Mouse (Mus musculus) midbrain, embryonic 12.5 days (tissue): Measurements from ENCODE around the gene Fancc. TPM values are rescaled to one million over a fixed set of nuclear protein-coding genes. Genes with fewer than 3 reads are reported as not detected.

Experiments
- ATAC-seq: fragments of 200-750 bp; cut with Nextera tagmentation; 2 replicates; pipeline ENCODE4 v1.8.0; 2017; ENCODE audit warnings: low read depth, moderate TSS enrichment, moderate library complexity; ENCODE audit not compliant: low FRiP score
- H3K27ac ChIP-seq: fragments of 300-500 bp; sonication (generic); replicated peaks from 2 replicates; pipeline ENCODE4 v1.5.1; 2016; ENCODE audit warnings: mild to moderate bottlenecking
- H3K27me3 ChIP-seq: fragments of 300-500 bp; sonication (generic); 2 replicates; pipeline ENCODE4 v1.6.1; 2016; ENCODE audit warnings: mild to moderate bottlenecking
- H3K36me3 ChIP-seq: fragments of 300-500 bp; sonication (generic); 2 replicates; pipeline ENCODE4 v1.6.1; 2016
- H3K4me1 ChIP-seq: fragments of 300-500 bp; sonication (generic); 2 replicates; pipeline ENCODE4 v1.6.1; 2016
- H3K4me2 ChIP-seq: fragments of 300-500 bp; sonication (generic); replicated peaks from 2 replicates; pipeline ENCODE4 v1.6.1; 2016; ENCODE audit warnings: mild to moderate bottlenecking, moderate library complexity
- H3K4me3 ChIP-seq: fragments of 300-500 bp; sonication (generic); 2 replicates; pipeline ENCODE4 v1.5.1; 2016; ENCODE audit warnings: mild to moderate bottlenecking
- H3K9ac ChIP-seq: fragments of 300-500 bp; sonication (generic); replicated peaks from 2 replicates; pipeline ENCODE4 v1.6.1; 2016; ENCODE audit warnings: mild to moderate bottlenecking, moderate library complexity
- H3K9me3 ChIP-seq: fragments of 300-500 bp; sonication (generic); 2 replicates; pipeline ENCODE4 v1.6.1; 2016; ENCODE audit warnings: mild to moderate bottlenecking
- WGBS: fragments of 180-500 bp; shearing (Covaris S2); methylation state at CpG from one replicate; pipeline ENCODE4 v1.1.7; 2016; 5-methylcytosine and 5-hydroxymethylcytosine counted together
- polyA plus RNA-seq: library from polyadenylated mRNA; unstranded; fragments of >200 nt; fragmentation: Nextera tagmentation; extraction: Ambion mirVana; gene quantifications from 2 replicates; pipeline ENCODE4 v1.2.1, GENCODE M21; 2016

The Fancc gene
- polyA plus RNA-seq, 1 experiment from 2014 or later, result 24.8 TPM

- no peak overlapping the region for H3K4me3 ChIP-seq
- WGBS, result 53% methylated on average over 26 of the region's 26 CpGs
- no peak for ATAC-seq
- H3K27me3 ChIP-seq, result no peaks in the 10 kb centered on the region
- H3K4me1 ChIP-seq, result peaks cover 45% of the 10 kb centered on the region
- no peak overlapping the region for H3K4me2 ChIP-seq
- peak overlapping the region; percentile 67 for H3K27ac ChIP-seq
- H3K9ac ChIP-seq, result no peak overlapping the region
- peaks cover 80% of the 10 kb centered on the region for H3K36me3 ChIP-seq
- no peaks in the 10 kb centered on the region for H3K9me3 ChIP-seq
Observed at GRCm38 (mm10) chr13:63513374-63514098, 16.5 kb upstream of the Fancc start.

DNA sequence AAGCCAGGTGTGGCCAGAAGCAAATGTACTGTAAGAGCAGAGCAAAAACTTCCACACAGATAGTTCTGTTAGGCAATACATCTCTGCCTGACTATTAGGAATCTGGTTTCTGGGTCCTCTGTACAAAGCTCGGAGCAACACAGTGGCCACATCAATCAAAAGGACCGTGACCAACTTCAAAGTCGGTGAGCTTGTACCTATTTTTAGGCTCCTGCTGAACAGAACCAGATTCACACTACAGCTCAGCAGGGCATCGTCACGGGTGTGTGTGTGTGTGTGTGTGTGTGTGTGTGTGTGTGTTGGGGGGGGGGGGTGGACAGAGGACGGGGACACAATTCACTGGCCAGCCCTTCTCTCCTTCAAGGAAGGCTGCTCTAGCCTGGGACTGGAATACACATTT, 15.3 kb upstream of the Fancc start:
- no peak overlapping the region for H3K9ac ChIP-seq
- no peaks in the 10 kb centered on the region for H3K9me3 ChIP-seq
- H3K27ac ChIP-seq, result no peak overlapping the region
- H3K4me1 ChIP-seq, result peaks cover 45% of the 10 kb centered on the region
- H3K36me3 ChIP-seq, result peaks cover 79% of the 10 kb centered on the region
- 36% methylated on average over 5 of the region's 6 CpGs for WGBS
- H3K27me3 ChIP-seq, result no peaks in the 10 kb centered on the region
- H3K4me3 ChIP-seq, result no peak overlapping the region
- peak; percentile 41; the same call in 1 of the 2 replicates for ATAC-seq
- no peak overlapping the region for H3K4me2 ChIP-seq

DNA sequence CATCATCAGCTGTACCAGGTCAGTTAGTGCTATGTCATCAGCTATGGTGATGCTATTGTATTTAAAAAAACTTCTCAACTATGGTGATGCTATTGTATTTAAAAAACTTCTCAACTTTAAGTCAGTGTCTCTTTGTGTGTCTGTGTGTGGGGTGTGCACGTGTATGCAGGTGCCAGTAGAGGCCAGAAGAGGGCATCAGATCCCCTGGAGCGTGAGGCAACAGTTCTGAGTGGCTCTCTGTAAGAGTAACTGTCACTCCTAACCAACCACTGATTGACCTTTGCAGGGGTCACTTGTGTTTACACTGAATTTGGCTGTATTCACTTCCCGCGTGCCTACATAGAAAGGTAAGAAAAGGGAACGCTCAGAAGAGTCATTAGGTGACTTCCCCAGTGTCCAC, 10.7 kb upstream of the Fancc start:
- 85% methylated on average over 5 of the region's 5 CpGs for WGBS
- H3K36me3 ChIP-seq, result peaks cover 54% of the 10 kb centered on the region
- no peak overlapping the region for H3K4me3 ChIP-seq
- no peak overlapping the region for H3K9ac ChIP-seq
- H3K9me3 ChIP-seq, result no peaks in the 10 kb centered on the region
- no peak for ATAC-seq
- H3K4me1 ChIP-seq, result peaks cover 8% of the 10 kb centered on the region
- no peak overlapping the region for H3K4me2 ChIP-seq
- H3K27me3 ChIP-seq, result no peaks in the 10 kb centered on the region
- no peak overlapping the region for H3K27ac ChIP-seq

GRCm38 (mm10) chr13:63507001-63507556, 10.0 kb upstream of the Fancc start:
- no peak for ATAC-seq
- Histone ChIP-seq H3K9ac (no peak overlapping the region), H3K4me2 (no peak overlapping the region), H3K4me3 (no peak overlapping the region), H3K36me3 (peaks cover 47% of the 10 kb centered on the region), H3K27me3 (no peaks in the 10 kb centered on the region), H3K27ac (no peak overlapping the region), H3K9me3 (no peaks in the 10 kb centered on the region), H3K4me1 (peaks cover under 1% of the 10 kb centered on the region; the same call in 1 of the 2 replicates)
- WGBS, result 89% methylated on average over 6 of the region's 6 CpGs

DNA sequence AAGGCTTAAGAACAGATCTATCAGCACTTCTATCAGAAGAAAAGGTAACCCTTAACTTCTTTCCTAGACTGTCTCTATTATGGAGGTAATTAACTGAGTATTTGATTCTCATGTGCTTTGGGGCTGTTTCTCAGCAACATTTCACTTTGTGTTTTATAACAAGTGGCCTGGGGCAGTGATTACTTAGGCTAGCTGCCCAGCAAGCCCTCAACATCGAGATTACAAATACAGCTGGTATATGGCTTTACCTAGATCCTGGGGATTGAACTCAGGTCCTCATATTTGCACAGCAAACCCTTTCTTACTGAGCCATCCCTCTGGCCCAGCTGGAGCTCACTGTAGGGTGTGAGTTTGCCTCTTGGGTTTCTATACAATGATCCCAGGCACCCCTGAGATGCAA, 9.3 kb upstream of the Fancc start:
- 66% methylated on average over 1 of the region's 1 CpGs for WGBS

GRCm38 (mm10) chr13:63502391-63502790, 5.3 kb upstream of the Fancc start:
- no peak for ATAC-seq
- Histone ChIP-seq H3K4me3 (no peak overlapping the region), H3K9ac (no peak overlapping the region), H3K27me3 (no peaks in the 10 kb centered on the region; the same call in 1 of the 2 replicates), H3K36me3 (peaks cover 5% of the 10 kb centered on the region), H3K4me1 (0 out of 2 replicates have a peak, but pooled peaks cover under 1% of the 10 kb centered on the region), H3K4me2 (no peak overlapping the region), H3K9me3 (no peaks in the 10 kb centered on the region), H3K27ac (no peak overlapping the region)
- 94% methylated on average over 2 of the region's 2 CpGs for WGBS

More for the DNA sequence above, 9.3 kb upstream of the Fancc start:
- Histone ChIP-seq H3K9ac (no peak overlapping the region), H3K27me3 (no peaks in the 10 kb centered on the region), H3K9me3 (no peaks in the 10 kb centered on the region), H3K27ac (no peak overlapping the region), H3K36me3 (peaks cover 40% of the 10 kb centered on the region), H3K4me1 (no peaks in the 10 kb centered on the region), H3K4me3 (no peak overlapping the region), H3K4me2 (no peak overlapping the region)
- no peak for ATAC-seq

DNA sequence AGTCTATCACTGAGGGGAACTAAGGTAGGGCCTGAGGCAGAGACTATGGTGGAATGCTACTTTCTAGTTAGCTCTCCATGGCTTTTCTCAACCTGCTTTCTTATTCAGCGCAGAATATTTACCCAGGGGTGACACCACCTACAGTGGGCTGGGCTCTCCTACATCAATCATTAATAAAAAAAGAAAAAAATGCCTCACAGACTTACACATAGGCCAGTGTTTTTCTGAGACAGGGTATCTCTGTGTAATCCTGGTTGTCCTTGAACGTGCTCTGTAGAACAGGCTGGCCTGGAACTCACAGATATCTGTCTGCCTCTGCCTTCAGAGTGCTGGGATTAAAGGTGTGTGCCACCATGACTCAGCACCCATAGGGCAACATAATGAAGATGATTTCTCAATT, 2.4 kb upstream of the Fancc start:
- H3K4me3 ChIP-seq, result no peak overlapping the region
- WGBS, result 90% methylated on average over 2 of the region's 2 CpGs
- no peak for ATAC-seq
- no peaks in the 10 kb centered on the region for H3K9me3 ChIP-seq
- no peak overlapping the region for H3K27ac ChIP-seq
- peaks cover 3% of the 10 kb centered on the region for H3K27me3 ChIP-seq
- peaks cover 15% of the 10 kb centered on the region for H3K4me1 ChIP-seq
- H3K36me3 ChIP-seq, result no peaks in the 10 kb centered on the region
- no peak overlapping the region for H3K4me2 ChIP-seq
- no peak overlapping the region for H3K9ac ChIP-seq

- 0 out of 2 replicates have a peak, but pooled peaks cover 4% of the 10 kb centered on the region for H3K27me3 ChIP-seq
- H3K36me3 ChIP-seq, result no peaks in the 10 kb centered on the region
- H3K9ac ChIP-seq, result no peak overlapping the region
- H3K4me1 ChIP-seq, result peaks cover 24% of the 10 kb centered on the region
- H3K4me2 ChIP-seq, result peak overlapping the region; percentile 35; the same call in 1 of the 2 replicates
- no peak overlapping the region for H3K4me3 ChIP-seq
- 34% methylated on average over 7 of the region's 7 CpGs for WGBS
- H3K27ac ChIP-seq, result peak overlapping the region; percentile 61
- no peaks in the 10 kb centered on the region for H3K9me3 ChIP-seq
- ATAC-seq, result no peak
Observed at GRCm38 (mm10) chr13:63487707-63488042, 9.4 kb downstream of the Fancc start.

GRCm38 (mm10) chr13:63486791-63487706, 10.0 kb downstream of the Fancc start:
- peak; percentile 84 for ATAC-seq
- peak overlapping the region; percentile 61 for H3K27ac ChIP-seq

GRCm38 (mm10) chr13:63475356-63475755, 21.7 kb downstream of the Fancc start:
- no peak for ATAC-seq
- Histone ChIP-seq H3K4me1 (no peaks in the 10 kb centered on the region), H3K27ac (no peak overlapping the region), H3K4me2 (no peak overlapping the region), H3K9me3 (no peaks in the 10 kb centered on the region), H3K4me3 (no peak overlapping the region), H3K9ac (no peak overlapping the region), H3K36me3 (no peaks in the 10 kb centered on the region), H3K27me3 (no peaks in the 10 kb centered on the region)
- 78% methylated on average over 8 of the region's 8 CpGs for WGBS

More at GRCm38 (mm10) chr13:63486791-63487706, 10.0 kb downstream of the Fancc start:
- WGBS, result 5% methylated on average over 18 of the region's 18 CpGs
- peak overlapping the region; percentile 35 for H3K4me2 ChIP-seq
- H3K4me1 ChIP-seq, result peaks cover 24% of the 10 kb centered on the region
- H3K36me3 ChIP-seq, result no peaks in the 10 kb centered on the region
- H3K4me3 ChIP-seq, result no peak overlapping the region
- 0 out of 2 replicates have a peak, but pooled peaks cover 4% of the 10 kb centered on the region for H3K27me3 ChIP-seq
- H3K9ac ChIP-seq, result no peak overlapping the region
- H3K9me3 ChIP-seq, result no peaks in the 10 kb centered on the region

DNA sequence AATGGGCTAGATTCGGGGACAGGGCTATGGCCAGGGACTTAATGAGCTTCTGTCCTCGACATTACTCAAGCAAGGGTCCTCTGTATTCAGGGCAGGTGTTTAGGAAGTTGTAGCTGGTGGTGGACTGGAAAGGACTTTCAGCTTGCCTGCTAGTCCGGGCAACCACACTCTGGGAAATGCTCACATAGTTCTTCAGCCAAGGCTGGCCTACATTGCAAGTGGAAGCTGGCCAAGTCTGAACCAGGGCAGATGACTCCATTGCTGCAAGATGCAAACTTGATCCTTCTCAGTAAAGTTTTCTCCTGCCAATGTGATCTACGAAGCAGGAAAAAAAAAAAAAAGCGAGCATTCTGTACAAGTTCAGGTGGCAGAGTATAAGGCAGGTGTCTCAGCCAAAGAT, 44.2 kb downstream of the Fancc start:
- Histone ChIP-seq H3K9me3 (no peaks in the 10 kb centered on the region), H3K27me3 (no peaks in the 10 kb centered on the region), H3K36me3 (no peaks in the 10 kb centered on the region), H3K4me1 (no peaks in the 10 kb centered on the region), H3K9ac (no peak overlapping the region), H3K4me2 (no peak overlapping the region), H3K4me3 (no peak overlapping the region), H3K27ac (no peak overlapping the region)
- WGBS, result 90% methylated on average over 5 of the region's 5 CpGs
- no peak for ATAC-seq

- no peaks in the 10 kb centered on the region for H3K27me3 ChIP-seq
- no peak overlapping the region for H3K27ac ChIP-seq
- 60% methylated on average over 7 of the region's 7 CpGs for WGBS
- no peaks in the 10 kb centered on the region for H3K4me1 ChIP-seq
- no peak overlapping the region for H3K4me3 ChIP-seq
- H3K9me3 ChIP-seq, result no peaks in the 10 kb centered on the region
- no peak overlapping the region for H3K9ac ChIP-seq
- H3K4me2 ChIP-seq, result no peak overlapping the region
- no peak for ATAC-seq
- no peaks in the 10 kb centered on the region for H3K36me3 ChIP-seq
Observed at GRCm38 (mm10) chr13:63451140-63451539, 45.9 kb downstream of the Fancc start.
